Mouse (Mus musculus) heart, embryonic 13.5 days (tissue): ENCODE results near the gene B4galt3. TPM values are rescaled to one million over a fixed set of nuclear protein-coding genes. Genes with fewer than 3 reads are reported as not detected.

Experiments
- ATAC-seq: fragments of 200-750 bp; cut with Nextera tagmentation; 2 replicates; pipeline ENCODE4 v1.8.0; 2017; ENCODE audit warnings: moderate TSS enrichment; ENCODE audit not compliant: insufficient number of reproducible peaks, low FRiP score, low TSS enrichment; ENCODE audit errors: extremely low read depth
- H3K27ac ChIP-seq: fragments of 300-500 bp; sonication (generic); replicated peaks from 2 replicates; pipeline ENCODE4 v1.5.1; 2015; ENCODE audit warnings: moderate library complexity, mild to moderate bottlenecking, inconsistent platforms
- H3K27me3 ChIP-seq: fragments of 300-500 bp; sonication (generic); replicated peaks from 2 replicates; pipeline ENCODE4 v1.6.1; 2015; ENCODE audit warnings: mild to moderate bottlenecking, inconsistent platforms
- H3K36me3 ChIP-seq: fragments of 300-500 bp; sonication (generic); 2 replicates; pipeline ENCODE4 v1.6.1; 2015; ENCODE audit warnings: mild to moderate bottlenecking, inconsistent platforms
- H3K4me1 ChIP-seq: fragments of 300-500 bp; sonication (generic); 2 replicates; pipeline ENCODE4 v1.6.1; 2015; ENCODE audit warnings: inconsistent platforms
- H3K4me2 ChIP-seq: fragments of 300-500 bp; sonication (generic); 2 replicates; pipeline ENCODE4 v1.6.1; 2015; ENCODE audit warnings: inconsistent platforms, mild to moderate bottlenecking, moderate library complexity
- H3K4me3 ChIP-seq: fragments of 300-500 bp; sonication (generic); 2 replicates; pipeline ENCODE4 v1.5.1; 2015; ENCODE audit warnings: moderate library complexity, mild to moderate bottlenecking, inconsistent platforms
- H3K9ac ChIP-seq: fragments of 300-500 bp; sonication (generic); 2 replicates; pipeline ENCODE4 v1.6.1; 2015; ENCODE audit warnings: inconsistent platforms, mild to moderate bottlenecking, moderate library complexity
- H3K9me3 ChIP-seq: fragments of 300-500 bp; sonication (generic); 2 replicates; pipeline ENCODE4 v1.6.1; 2016; ENCODE audit warnings: inconsistent platforms
- WGBS: fragments of 180-500 bp; shearing (Covaris S2); methylation state at CpG from one replicate; pipeline ENCODE4 v1.1.7; 2015; ENCODE audit warnings: mixed read lengths; 5-methylcytosine and 5-hydroxymethylcytosine counted together
- polyA plus RNA-seq: library from polyadenylated mRNA; unstranded; fragments of >200 nt; fragmentation: Nextera tagmentation; extraction: Ambion mirVana; gene quantifications from 2 replicates; pipeline ENCODE4 v1.2.1, GENCODE M21; 2015

B4galt3 gene
- polyA plus RNA-seq, 1 experiment from 2014 or later, result 54.6 TPM

DNA sequence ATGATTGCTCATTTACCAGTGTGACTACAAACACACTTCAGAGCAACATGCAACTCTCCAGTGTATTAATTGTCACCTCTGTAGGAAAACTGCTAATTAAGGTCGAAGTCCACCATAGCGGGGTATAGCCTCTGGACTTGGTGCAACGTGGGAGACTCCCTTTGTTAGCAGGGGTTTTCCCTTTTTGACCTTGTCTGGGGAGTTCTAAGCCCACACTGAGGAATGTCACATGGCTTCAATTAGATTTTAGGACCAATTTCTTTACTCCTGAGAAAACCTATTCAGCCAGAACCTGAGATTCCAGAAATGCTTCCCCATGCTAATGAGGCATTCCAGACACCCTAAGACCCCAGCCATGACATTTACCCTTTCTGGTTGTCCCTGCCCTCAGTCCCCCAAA is 39.9 kb upstream of the B4galt3 start:
- H3K9me3 ChIP-seq, result no peaks in the 10 kb centered on the region
- H3K27ac ChIP-seq, result no peak overlapping the region
- H3K4me2 ChIP-seq, result no peak overlapping the region
- no peak for ATAC-seq
- peaks cover 17% of the 10 kb centered on the region for H3K4me1 ChIP-seq
- H3K36me3 ChIP-seq, result peaks cover 20% of the 10 kb centered on the region
- H3K9ac ChIP-seq, result no peak overlapping the region
- no peak overlapping the region for H3K4me3 ChIP-seq
- H3K27me3 ChIP-seq, result no peaks in the 10 kb centered on the region
- WGBS, result 88% methylated on average over 3 of the region's 3 CpGs

DNA sequence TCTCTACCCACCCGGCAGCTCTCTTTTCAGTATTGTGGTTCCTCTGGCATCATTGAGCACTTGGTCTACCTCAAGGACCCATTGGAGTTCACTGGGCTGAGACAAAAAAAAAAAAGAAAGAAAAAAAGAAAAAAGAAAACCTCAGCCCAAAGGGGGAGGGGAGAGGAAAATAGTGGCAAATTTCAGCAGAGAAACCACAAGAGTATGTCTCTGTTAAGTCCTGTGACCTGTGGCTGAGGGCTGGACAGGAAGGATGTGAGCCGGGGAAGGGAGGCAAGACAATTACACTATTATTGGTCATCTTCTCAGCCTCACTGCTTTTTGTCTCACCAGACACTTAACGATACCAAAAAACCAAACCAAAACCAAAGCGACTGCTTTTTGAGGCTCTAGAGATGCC is 38.3 kb upstream of the B4galt3 start:
- peaks cover 23% of the 10 kb centered on the region for H3K4me1 ChIP-seq
- no peak overlapping the region for H3K4me2 ChIP-seq
- ATAC-seq, result no peak
- H3K9ac ChIP-seq, result no peak overlapping the region
- peaks cover 36% of the 10 kb centered on the region for H3K36me3 ChIP-seq
- no peaks in the 10 kb centered on the region for H3K27me3 ChIP-seq
- H3K4me3 ChIP-seq, result no peak overlapping the region
- no peaks in the 10 kb centered on the region for H3K9me3 ChIP-seq
- H3K27ac ChIP-seq, result no peak overlapping the region
- WGBS, result 66% methylated on average over 4 of the region's 4 CpGs

DNA sequence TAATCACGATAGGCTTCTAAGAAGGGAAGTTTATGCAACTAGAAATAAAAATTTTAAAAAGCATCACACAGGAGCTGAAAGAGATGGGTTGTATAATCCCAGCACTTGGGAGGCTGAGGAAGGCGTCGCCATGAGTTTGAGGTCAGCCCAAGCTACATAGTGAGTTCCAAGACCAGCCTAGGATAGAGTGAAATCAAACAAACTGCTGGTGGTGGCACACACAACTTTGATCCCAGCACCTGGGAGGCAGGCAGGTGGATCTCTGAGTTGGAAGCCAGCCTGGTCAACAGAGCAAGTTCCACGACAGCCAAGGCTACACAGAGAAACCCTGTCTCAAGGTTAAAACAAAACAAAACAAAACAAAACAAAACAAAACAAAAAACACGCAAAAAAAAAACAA is 37.8 kb upstream of the B4galt3 start:
- H3K9ac ChIP-seq, result no peak overlapping the region
- H3K9me3 ChIP-seq, result no peaks in the 10 kb centered on the region
- H3K27me3 ChIP-seq, result no peaks in the 10 kb centered on the region
- no peak for ATAC-seq
- no peak overlapping the region for H3K27ac ChIP-seq
- peaks cover 23% of the 10 kb centered on the region for H3K4me1 ChIP-seq
- WGBS, result 85% methylated on average over 5 of the region's 5 CpGs
- no peak overlapping the region for H3K4me3 ChIP-seq
- H3K36me3 ChIP-seq, result peaks cover 41% of the 10 kb centered on the region
- H3K4me2 ChIP-seq, result no peak overlapping the region

DNA sequence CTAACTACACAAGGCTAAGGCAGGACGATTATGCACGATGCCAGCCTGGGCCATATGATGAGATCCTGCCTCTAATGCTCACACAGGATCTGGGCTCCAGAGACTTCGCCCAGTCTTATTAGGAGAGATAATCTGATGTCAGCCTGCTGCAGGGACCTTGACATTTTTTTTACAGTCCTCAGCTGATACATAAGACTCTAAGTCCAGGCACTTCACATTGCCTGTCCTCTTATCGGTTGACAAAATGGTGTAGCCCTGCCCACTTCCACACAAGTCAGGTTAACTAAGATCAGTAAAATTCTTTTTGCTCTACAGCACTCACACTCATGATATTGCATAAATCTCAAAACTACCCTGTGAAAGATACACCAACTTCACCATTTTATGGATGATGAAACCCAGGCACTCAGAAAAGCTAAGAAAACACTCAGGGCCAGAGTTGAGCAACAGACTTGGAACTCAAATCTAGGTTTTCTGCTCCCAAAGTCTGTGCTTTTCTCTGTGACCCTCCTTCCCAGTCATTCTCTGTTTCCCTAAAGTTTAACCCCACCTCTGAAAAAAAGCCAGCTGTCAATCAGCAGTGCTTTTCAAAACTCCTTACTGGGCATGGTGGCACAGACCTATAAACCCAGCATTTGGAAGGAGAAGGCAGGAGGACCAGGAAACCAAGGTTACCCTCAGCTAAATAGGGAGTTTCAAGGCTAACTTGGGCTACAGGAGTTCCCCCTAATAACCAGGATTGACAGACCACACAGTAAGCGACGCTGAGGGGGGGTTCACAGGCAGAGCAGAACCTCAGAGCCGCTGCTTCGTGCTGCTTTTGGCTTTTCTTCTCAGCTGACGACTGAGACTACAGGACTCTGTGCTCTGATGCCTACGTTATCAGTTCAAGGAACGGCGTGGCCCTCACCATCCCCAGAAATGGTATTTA is 37.1 kb upstream of the B4galt3 start:
- Histone ChIP-seq H3K27me3 (no peaks in the 10 kb centered on the region), H3K27ac (peak overlapping the region; percentile 37), H3K4me2 (no peak overlapping the region), H3K36me3 (peaks cover 48% of the 10 kb centered on the region), H3K9me3 (no peaks in the 10 kb centered on the region), H3K9ac (0 out of 2 replicates have a peak overlapping the region, but pooled peaks have one; percentile 48), H3K4me3 (0 out of 2 replicates have a peak overlapping the region, but pooled peaks have one; percentile 6), H3K4me1 (peaks cover 23% of the 10 kb centered on the region)
- WGBS, result 55% methylated on average over 12 of the region's 12 CpGs
- no peak for ATAC-seq

DNA sequence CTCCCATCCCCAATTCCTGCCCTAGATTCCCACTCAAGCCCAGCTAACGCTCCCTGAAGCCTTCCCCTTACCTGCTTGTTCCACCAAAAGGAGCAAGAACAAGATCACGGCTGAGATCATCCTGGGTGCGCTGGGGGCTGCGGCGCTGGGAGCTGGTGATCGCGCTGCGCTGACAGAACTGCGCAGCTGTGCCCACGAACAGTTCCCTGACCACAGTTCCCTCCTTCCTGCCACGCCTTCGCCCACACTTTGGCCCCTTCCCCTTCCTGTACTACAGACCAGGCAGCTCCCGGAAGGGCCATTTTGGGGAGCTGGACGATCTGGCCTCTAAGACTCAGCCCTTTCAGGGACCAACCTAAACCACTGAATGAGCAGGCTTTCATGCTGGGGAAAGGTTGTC is 36.0 kb upstream of the B4galt3 start, which contains the start of gene Fcer1g:
TSS of gene Fcer1g (minus strand) at position 240 of the 400 bp plus-strand sequence.
- no peaks in the 10 kb centered on the region for H3K9me3 ChIP-seq
- H3K4me2 ChIP-seq, result no peak within 1 kb of the TSS
- H3K27me3 ChIP-seq, result no peaks in the 10 kb centered on the region
- H3K4me3 ChIP-seq, result 0 out of 2 replicates have a peak within 1 kb of the TSS, but pooled peaks have one; percentile 6
- H3K4me1 ChIP-seq, result peaks cover 23% of the 10 kb centered on the region
- WGBS, result 81% methylated on average over 14 of the region's 14 CpGs
- peaks cover 59% of the 10 kb centered on the region for H3K36me3 ChIP-seq
- ATAC-seq, result no peak
- H3K27ac ChIP-seq, result peak within 1 kb of the TSS; percentile 37
- H3K9ac ChIP-seq, result 0 out of 2 replicates have a peak within 1 kb of the TSS, but pooled peaks have one; percentile 48

DNA sequence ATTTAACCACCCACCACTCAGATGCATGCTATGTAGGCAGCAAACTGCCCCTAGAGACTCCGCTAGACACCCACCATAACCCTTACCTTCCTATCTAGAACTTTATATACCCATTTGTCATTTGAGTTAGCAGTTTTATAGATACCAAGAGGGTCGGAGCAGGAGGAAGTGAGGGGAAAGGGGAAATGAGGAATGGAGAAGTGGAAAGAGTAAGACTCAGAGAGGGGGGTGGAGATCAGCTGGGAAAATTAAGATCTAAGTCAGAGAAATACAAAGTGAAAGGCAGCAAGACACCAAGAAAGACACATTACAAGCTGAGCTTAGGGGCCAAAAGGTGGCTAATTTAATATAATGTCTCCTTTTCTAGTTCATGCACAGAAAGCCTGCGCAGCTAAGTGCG is 35.6 kb upstream of the B4galt3 start:
- Histone ChIP-seq H3K36me3 (peaks cover 63% of the 10 kb centered on the region), H3K4me1 (peaks cover 23% of the 10 kb centered on the region), H3K4me3 (no peak overlapping the region), H3K9ac (no peak overlapping the region), H3K27ac (no peak overlapping the region), H3K27me3 (no peaks in the 10 kb centered on the region), H3K9me3 (no peaks in the 10 kb centered on the region), H3K4me2 (no peak overlapping the region)
- WGBS, result 90% methylated on average over 4 of the region's 4 CpGs
- no peak for ATAC-seq

DNA sequence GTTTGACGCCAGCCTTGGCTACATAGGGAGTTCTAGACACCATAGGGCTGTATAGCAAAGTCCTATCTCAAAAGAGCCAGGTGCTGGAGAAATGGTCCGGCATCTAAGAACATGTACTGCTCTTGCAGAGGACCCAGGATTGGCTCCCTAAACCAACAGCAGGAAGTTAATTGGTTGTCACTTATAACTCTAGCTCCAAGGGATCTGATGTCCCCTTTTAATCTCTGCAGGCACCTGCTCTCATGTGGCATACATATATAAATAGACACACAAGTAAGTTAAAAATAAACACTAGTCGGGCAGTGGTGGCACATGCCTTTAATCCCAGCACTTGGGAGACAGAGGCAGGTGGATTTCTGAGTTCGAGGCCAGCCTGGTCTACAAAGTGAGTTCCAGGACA is 34.3 kb upstream of the B4galt3 start:
- no peak overlapping the region for H3K4me3 ChIP-seq
- WGBS, result 61% methylated on average over 4 of the region's 4 CpGs
- no peak for ATAC-seq
- peak overlapping the region; percentile 17; the same call in 1 of the 2 replicates for H3K27ac ChIP-seq
- H3K27me3 ChIP-seq, result no peaks in the 10 kb centered on the region
- H3K4me2 ChIP-seq, result no peak overlapping the region
- no peak overlapping the region for H3K9ac ChIP-seq
- H3K4me1 ChIP-seq, result peaks cover 23% of the 10 kb centered on the region
- no peaks in the 10 kb centered on the region for H3K9me3 ChIP-seq
- H3K36me3 ChIP-seq, result peaks cover 75% of the 10 kb centered on the region

DNA sequence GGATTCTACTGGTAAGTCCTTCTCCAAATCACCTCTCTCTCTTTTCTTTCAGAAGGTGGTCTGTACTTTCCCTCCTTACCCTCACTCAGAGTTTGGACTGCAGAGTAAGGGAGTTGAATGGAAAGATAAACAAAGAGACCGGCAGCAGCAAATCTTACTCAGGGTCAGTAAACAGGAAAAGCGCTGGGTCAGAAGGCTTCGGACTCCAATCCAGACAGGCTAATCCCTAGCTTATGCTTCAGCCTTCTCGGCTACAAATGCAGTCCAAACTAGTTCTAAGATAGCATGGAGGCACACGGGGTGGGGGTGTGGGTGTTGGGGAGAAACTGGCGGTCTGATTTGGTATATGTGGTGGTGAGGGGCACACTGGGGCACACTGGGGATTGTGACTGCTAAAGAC is 32.7 kb upstream of the B4galt3 start:
- Histone ChIP-seq H3K36me3 (peaks cover 92% of the 10 kb centered on the region), H3K9ac (no peak overlapping the region), H3K4me2 (no peak overlapping the region), H3K27me3 (no peaks in the 10 kb centered on the region), H3K9me3 (no peaks in the 10 kb centered on the region), H3K4me1 (peaks cover 23% of the 10 kb centered on the region), H3K27ac (no peak overlapping the region), H3K4me3 (no peak overlapping the region)
- WGBS, result 82% methylated on average over 6 of the region's 6 CpGs
- ATAC-seq, result no peak

DNA sequence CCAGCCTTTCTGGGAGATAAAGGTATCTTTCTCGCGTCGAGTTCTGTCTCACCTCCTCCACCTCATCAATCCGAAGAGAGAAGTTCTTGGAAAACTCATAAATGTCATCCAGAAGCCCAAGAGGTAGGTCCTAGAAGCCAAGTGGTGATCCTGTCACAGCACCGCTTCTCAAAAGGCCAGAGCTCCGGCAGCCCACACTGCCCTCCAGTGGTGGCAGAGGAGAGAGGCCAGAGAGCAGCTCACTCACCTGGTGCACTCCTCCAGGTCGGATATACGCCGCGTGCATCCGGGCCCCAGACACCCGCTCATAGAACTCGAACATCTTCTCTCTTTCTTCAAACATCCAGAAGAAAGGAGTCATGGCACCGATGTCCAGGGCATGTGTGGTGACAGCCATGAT is 31.7 kb upstream of the B4galt3 start:
- no peaks in the 10 kb centered on the region for H3K9me3 ChIP-seq
- H3K9ac ChIP-seq, result no peak overlapping the region
- no peak overlapping the region for H3K4me2 ChIP-seq
- peaks cover 15% of the 10 kb centered on the region for H3K4me1 ChIP-seq
- no peaks in the 10 kb centered on the region for H3K27me3 ChIP-seq
- ATAC-seq, result no peak
- 65% methylated on average over 14 of the region's 14 CpGs for WGBS
- no peak overlapping the region for H3K27ac ChIP-seq
- no peak overlapping the region for H3K4me3 ChIP-seq
- H3K36me3 ChIP-seq, result peaks cover 100% of the 10 kb centered on the region

DNA sequence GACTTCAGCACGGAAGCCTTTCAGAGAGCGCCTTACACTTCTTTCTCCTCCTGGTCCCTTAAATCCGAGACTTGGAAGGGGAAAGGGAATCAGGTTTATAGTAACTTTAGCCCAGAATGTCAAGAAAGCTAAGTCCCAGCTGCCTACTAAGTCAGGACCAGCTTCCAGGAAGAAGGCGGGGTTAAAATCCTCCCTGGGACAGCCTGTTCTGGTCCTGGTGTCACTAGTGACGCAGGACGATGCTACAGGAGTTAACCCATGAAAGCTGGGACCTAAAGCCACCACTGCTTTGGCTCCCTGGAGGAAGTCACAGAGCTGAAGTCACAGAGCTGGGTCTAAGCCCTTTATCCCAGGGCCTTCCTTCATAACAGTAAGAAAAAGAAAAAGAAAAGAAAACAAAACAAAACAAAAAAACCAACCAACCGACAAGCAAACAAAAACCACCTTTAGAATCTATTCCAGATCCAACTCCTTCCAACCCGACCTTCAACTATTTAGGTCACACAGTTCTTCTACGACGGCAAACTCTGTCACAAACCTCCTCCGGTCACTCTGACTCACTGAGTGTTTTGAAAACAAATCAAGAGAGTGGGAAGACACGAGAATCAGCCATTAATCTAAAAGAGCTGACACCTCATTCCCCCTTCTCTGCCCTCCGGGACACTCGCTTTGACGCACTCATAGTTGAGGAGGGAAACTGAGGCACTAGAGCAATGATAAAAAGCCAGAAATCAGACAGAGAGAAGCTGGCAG is 30.0 kb upstream of the B4galt3 start:
- no peaks in the 10 kb centered on the region for H3K9me3 ChIP-seq
- ATAC-seq, result no peak
- no peak overlapping the region for H3K4me2 ChIP-seq
- H3K4me3 ChIP-seq, result no peak overlapping the region
- peaks cover 14% of the 10 kb centered on the region for H3K4me1 ChIP-seq
- H3K27me3 ChIP-seq, result no peaks in the 10 kb centered on the region
- WGBS, result 73% methylated on average over 15 of the region's 15 CpGs
- no peak overlapping the region for H3K9ac ChIP-seq
- peaks cover 98% of the 10 kb centered on the region for H3K36me3 ChIP-seq
- H3K27ac ChIP-seq, result no peak overlapping the region

DNA sequence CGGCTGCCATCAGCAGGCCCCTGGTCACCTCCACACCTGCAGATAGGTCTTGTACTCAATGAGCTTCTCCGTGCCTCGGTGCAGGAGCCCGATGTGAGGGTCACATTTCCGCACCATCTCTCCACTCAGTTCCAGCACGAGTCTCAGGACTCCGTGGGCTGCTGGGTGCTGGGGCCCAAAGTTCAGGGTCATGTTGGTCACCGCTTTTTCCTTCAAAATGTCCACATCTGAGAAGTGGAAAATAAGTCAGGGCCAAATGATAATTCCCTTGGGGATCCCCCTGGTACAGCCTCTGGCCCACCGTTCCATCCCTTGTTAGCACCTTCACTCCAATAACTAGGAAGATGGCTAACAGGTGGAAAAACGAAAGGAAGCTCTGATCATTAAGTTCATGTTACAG is 29.2 kb upstream of the B4galt3 start:
- no peaks in the 10 kb centered on the region for H3K27me3 ChIP-seq
- no peaks in the 10 kb centered on the region for H3K9me3 ChIP-seq
- peaks cover 97% of the 10 kb centered on the region for H3K36me3 ChIP-seq
- no peak overlapping the region for H3K4me3 ChIP-seq
- H3K9ac ChIP-seq, result no peak overlapping the region
- WGBS, result 89% methylated on average over 10 of the region's 10 CpGs
- ATAC-seq, result no peak
- no peak overlapping the region for H3K4me2 ChIP-seq
- H3K4me1 ChIP-seq, result peaks cover 20% of the 10 kb centered on the region
- H3K27ac ChIP-seq, result no peak overlapping the region
